Mouse (Mus musculus): ENCODE data around the gene Ahsa2. TPM values are rescaled to one million over a fixed set of nuclear protein-coding genes. Genes with fewer than 3 reads are reported as not detected.
"Not testable (repeated sequence)": the region's sequence is repeated elsewhere in the genome, so short reads cannot be mapped to it uniquely, and the experiment has no call there.

The Ahsa2 gene
- total RNA-seq (2021) = 10 to 100 TPM; 46.4 to 50.2 TPM

- peak; percentile 88 for DNase-seq (ENCODE audit: extremely low spot score in 1 of 2, low spot score in 1 of 2)
These were observed at the start of gene Ahsa2 for GRCm38 (mm10) chr11:23497718-23498509. TSS of gene Ahsa2 (minus strand) at chr11:23498030.

DNA sequence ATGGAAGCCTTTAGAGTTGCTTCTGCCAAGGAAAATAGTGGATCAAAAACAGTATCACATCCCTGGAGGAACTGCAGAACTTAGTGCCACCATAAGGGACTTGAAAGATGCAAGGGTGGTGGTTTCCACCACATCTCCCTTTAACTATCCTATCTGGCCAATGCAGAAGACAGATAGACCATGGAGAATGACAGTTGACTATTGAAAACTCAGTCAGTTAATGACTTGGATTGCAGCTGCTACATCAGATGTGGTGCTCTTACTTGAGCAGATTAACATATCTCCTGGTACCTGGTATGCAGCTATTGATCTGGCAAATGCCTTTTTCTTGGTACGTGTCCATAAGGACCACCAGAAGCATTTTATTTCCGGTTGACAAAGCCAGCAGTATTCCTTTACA is 39.6 kb upstream of the Ahsa2 start:
- no peak for DNase-seq (ENCODE audit: extremely low spot score in 1 of 2, low spot score in 1 of 2)

GRCm38 (mm10) chr11:23520473-23521205 is 22.8 kb upstream of the Ahsa2 start, which contains the start of gene 1700093K21Rik:
TSS of gene 1700093K21Rik (minus strand) at chr11:23521155.
- no peak for DNase-seq (ENCODE audit: extremely low spot score in 1 of 2, low spot score in 1 of 2)

GRCm38 (mm10) chr11:23518981-23519380 is 21.2 kb upstream of the Ahsa2 start:
- no peak for DNase-seq (ENCODE audit: extremely low spot score in 1 of 2, low spot score in 1 of 2)

- DNase-seq (ENCODE audit: extremely low spot score in 1 of 2, low spot score in 1 of 2) = no peak
These were observed 17.5 kb upstream of the Ahsa2 start for GRCm38 (mm10) chr11:23515315-23515714.

- DNase-seq (ENCODE audit: extremely low spot score in 1 of 2, low spot score in 1 of 2) = not testable (repeated sequence)
These were observed 17.0 kb upstream of the Ahsa2 start for GRCm38 (mm10) chr11:23514785-23515184.

- DNase-seq (ENCODE audit: extremely low spot score in 1 of 2, low spot score in 1 of 2) = not testable (repeated sequence)
These were observed 7.0 kb upstream of the Ahsa2 start for GRCm38 (mm10) chr11:23504801-23505200.

DNA sequence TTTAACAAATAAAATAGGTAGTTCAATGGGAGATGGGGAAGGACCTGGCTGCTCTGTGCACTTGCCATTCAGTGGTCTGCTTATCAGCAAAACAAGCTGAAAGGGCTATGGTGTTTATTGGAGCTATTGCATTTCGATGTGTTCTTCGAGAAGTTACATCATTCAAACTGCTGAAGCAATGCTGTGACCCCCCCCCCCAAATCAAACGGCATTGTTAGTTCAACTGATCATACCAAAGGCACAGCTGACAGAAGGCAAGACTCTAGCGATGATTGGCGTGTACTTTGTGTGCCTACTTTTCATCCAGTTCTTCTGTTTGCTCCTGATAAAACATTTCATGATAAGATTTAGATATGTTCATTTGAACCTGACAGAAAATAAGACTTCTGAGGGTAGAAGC is 779 bp upstream of the Ahsa2 start:
- no peak for DNase-seq (ENCODE audit: extremely low spot score in 1 of 2, low spot score in 1 of 2)

GRCm38 (mm10) chr11:23497335-23497717 is 504 bp downstream of the Ahsa2 start:
- peak in 1 of 2 experiments; percentile 65 for DNase-seq (ENCODE audit: extremely low spot score in 1 of 2, low spot score in 1 of 2)

GRCm38 (mm10) chr11:23496661-23497060 is 1.2 kb downstream of the Ahsa2 start:
- DNase-seq (ENCODE audit: extremely low spot score in 1 of 2, low spot score in 1 of 2) = no peak

GRCm38 (mm10) chr11:23495231-23495630 is 2.6 kb downstream of the Ahsa2 start:
- DNase-seq (ENCODE audit: extremely low spot score in 1 of 2, low spot score in 1 of 2) = no peak

GRCm38 (mm10) chr11:23492048-23492790 is 5.6 kb downstream of the Ahsa2 start:
- no peak for DNase-seq (ENCODE audit: extremely low spot score in 1 of 2, low spot score in 1 of 2)

GRCm38 (mm10) chr11:23489955-23490354 is 7.9 kb downstream of the Ahsa2 start:
- no peak for DNase-seq (ENCODE audit: extremely low spot score in 1 of 2, low spot score in 1 of 2)

DNA sequence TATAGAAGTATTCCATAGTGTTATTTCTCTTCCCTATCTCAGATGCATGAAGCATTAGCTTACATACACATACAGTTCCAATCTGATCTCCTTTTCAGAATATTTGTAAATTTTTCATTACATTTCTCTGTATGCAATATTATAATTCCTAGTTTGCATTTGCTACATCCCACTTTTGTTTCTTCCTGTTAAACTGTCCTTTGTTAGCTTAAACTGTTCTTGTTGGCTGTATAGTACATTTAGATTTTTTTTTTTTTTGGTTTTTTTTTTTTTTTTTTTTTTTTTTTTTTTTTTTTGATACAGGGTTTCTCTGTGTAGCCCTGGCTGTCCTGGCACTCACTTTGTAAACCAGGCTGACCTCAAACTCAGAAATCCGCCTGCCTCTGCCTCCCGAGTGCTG is 32.0 kb downstream of the Ahsa2 start:
- not testable (repeated sequence) for DNase-seq (ENCODE audit: extremely low spot score in 1 of 2, low spot score in 1 of 2)

Small RNA genes within 50 kb of the gene (microRNA-seq; reads per million reads assigned to microRNA genes)
- 0 to 0.40 reads per million in 2 experiments for gene Gm47279

Other genes with a start within 250 kb of the Ahsa2 start
- 10 to 100 TPM; 62.8 to 66.6 TPM for gene Xpo1, start 242.0 kb downstream of the Ahsa2 start, total RNA-seq (2021)
- 10 to 100 TPM; 82.1 to 97.4 TPM for gene Usp34, start 191.1 kb downstream of the Ahsa2 start, total RNA-seq (2021)
- not detected for gene 1700093K21Rik, start 23.1 kb upstream of the Ahsa2 start, total RNA-seq (2021)
- gene 0610010F05Rik, start 135.6 kb upstream of the Ahsa2 start, total RNA-seq (2021) = 10 to 100 TPM; 33.6 to 37.7 TPM
- gene Pus10, start 167.6 kb upstream of the Ahsa2 start, total RNA-seq (2021) = 10 to 100 TPM; 14.1 to 14.5 TPM
- 10 to 100 TPM; 27.4 to 28.5 TPM for gene Pex13, start 167.9 kb upstream of the Ahsa2 start, total RNA-seq (2021)